Mouse (Mus musculus) embryonic facial prominence, embryonic 14.5 days (tissue): ENCODE measurements at regions not wholly inside any gene's neighbourhood (a gene's known extent, or its start where the extent isn't known, plus 50 kb on each side); places are given as distances from the start of the nearest gene placed in this dataset.
A peak's percentile ranks its signal among the peaks of the same experiment; 100 is the strongest.

Source experiments
- ATAC-seq: fragments of 200-750 bp; cut with Nextera tagmentation; 2 replicates; pipeline ENCODE4 v1.8.0; 2017; ENCODE audit warnings: low read depth, moderate number of reproducible peaks, moderate TSS enrichment
- DNase-seq: peaks from one replicate; pipeline ENCODE4 v3.0.0-alpha.2; 2015; ENCODE audit warnings: low spot score
- H3K27ac ChIP-seq: fragments of 300-500 bp; sonication (generic); replicated peaks from 2 replicates; pipeline ENCODE4 v1.5.1; 2014; ENCODE audit warnings: low read depth, mild to moderate bottlenecking, low read length, moderate library complexity
- H3K27me3 ChIP-seq: fragments of 300-500 bp; sonication (generic); replicated peaks from 2 replicates; pipeline ENCODE4 v1.6.1; 2014; ENCODE audit warnings: low read length; ENCODE audit not compliant: control insufficient read depth, insufficient read depth
- H3K36me3 ChIP-seq: fragments of 300-500 bp; sonication (generic); 2 replicates; pipeline ENCODE4 v1.6.1; 2014; ENCODE audit warnings: low read length, mixed read lengths; ENCODE audit not compliant: control insufficient read depth, insufficient read depth
- H3K4me1 ChIP-seq: fragments of 300-500 bp; sonication (generic); 2 replicates; pipeline ENCODE4 v1.6.1; 2014; ENCODE audit warnings: antibody characterized with exemption, low read length; ENCODE audit not compliant: control insufficient read depth, insufficient read depth
- H3K4me2 ChIP-seq: fragments of 300-500 bp; sonication (generic); 2 replicates; pipeline ENCODE4 v1.6.1; 2014; ENCODE audit warnings: low read depth, mild to moderate bottlenecking, low read length, moderate library complexity, mixed read lengths
- H3K4me3 ChIP-seq: fragments of 300-500 bp; sonication (generic); 2 replicates; pipeline ENCODE4 v1.5.1; 2014; ENCODE audit warnings: low read depth, mild to moderate bottlenecking, low read length
- H3K9ac ChIP-seq: fragments of 300-500 bp; sonication (generic); 2 replicates; pipeline ENCODE4 v1.6.1; 2014; ENCODE audit warnings: low read depth, mild to moderate bottlenecking, low read length, moderate library complexity, mixed read lengths
- H3K9me3 ChIP-seq: fragments of 300-500 bp; sonication (generic); 2 replicates; pipeline ENCODE4 v1.6.1; 2016; ENCODE audit warnings: low read length; ENCODE audit not compliant: control insufficient read depth
- WGBS: fragments of 180-500 bp; shearing (Covaris S2); extraction: QIAGEN DNeasy Blood & Tissue Kit; methylation state at CpG from one replicate; pipeline ENCODE4 v1.1.7; 2014; 5-methylcytosine and 5-hydroxymethylcytosine counted together

- Histone ChIP-seq H3K27ac (no peak overlapping the region), H3K4me3 (no peak overlapping the region), H3K36me3 (no peaks in the 10 kb centered on the region), H3K9me3 (no peaks in the 10 kb centered on the region), H3K27me3 (no peaks in the 10 kb centered on the region), H3K4me2 (no peak overlapping the region), H3K4me1 (no peaks in the 10 kb centered on the region), H3K9ac (no peak overlapping the region)
- ATAC-seq (no peak), DNase-seq (no peak)
- 86% methylated on average over 3 of the region's 3 CpGs for WGBS
Measured at GRCm38 (mm10) chr3:52579096-52579495, 311.0 kb downstream of the Foxo1 start.

GRCm38 (mm10) chr3:52576703-52577244, 308.6 kb downstream of the Foxo1 start:
- Histone ChIP-seq H3K4me1 (no peaks in the 10 kb centered on the region), H3K4me3 (no peak overlapping the region), H3K4me2 (no peak overlapping the region), H3K27me3 (no peaks in the 10 kb centered on the region), H3K27ac (no peak overlapping the region), H3K9me3 (no peaks in the 10 kb centered on the region), H3K36me3 (no peaks in the 10 kb centered on the region), H3K9ac (no peak overlapping the region)
- peak; percentile 57 for DNase-seq
- ATAC-seq = no peak
- 53% methylated on average over 6 of the region's 6 CpGs for WGBS

- WGBS = 78% methylated on average over 8 of the region's 8 CpGs
- H3K9ac ChIP-seq = no peak overlapping the region
- no peaks in the 10 kb centered on the region for H3K36me3 ChIP-seq
- no peak overlapping the region for H3K4me2 ChIP-seq
- no peaks in the 10 kb centered on the region for H3K27me3 ChIP-seq
- no peak for DNase-seq
- H3K27ac ChIP-seq = no peak overlapping the region
- ATAC-seq = no peak
- no peaks in the 10 kb centered on the region for H3K4me1 ChIP-seq
- no peaks in the 10 kb centered on the region for H3K9me3 ChIP-seq
- H3K4me3 ChIP-seq = no peak overlapping the region
Measured at GRCm38 (mm10) chr3:52575237-52575798, 307.2 kb downstream of the Foxo1 start.

GRCm38 (mm10) chr3:52574341-52574740, 306.2 kb downstream of the Foxo1 start:
- DNase-seq (no peak), ATAC-seq (no peak)
- H3K4me3 ChIP-seq = no peak overlapping the region
- H3K27ac ChIP-seq = no peak overlapping the region
- no peaks in the 10 kb centered on the region for H3K9me3 ChIP-seq
- H3K27me3 ChIP-seq = no peaks in the 10 kb centered on the region
- no peaks in the 10 kb centered on the region for H3K4me1 ChIP-seq
- no peaks in the 10 kb centered on the region for H3K36me3 ChIP-seq
- WGBS = 84% methylated on average over 6 of the region's 6 CpGs
- H3K4me2 ChIP-seq = no peak overlapping the region
- H3K9ac ChIP-seq = no peak overlapping the region

- DNase-seq (no peak), ATAC-seq (no peak)
- H3K9ac ChIP-seq = no peak overlapping the region
- 90% methylated on average over 6 of the region's 6 CpGs for WGBS
- H3K36me3 ChIP-seq = no peaks in the 10 kb centered on the region
- no peak overlapping the region for H3K27ac ChIP-seq
- no peaks in the 10 kb centered on the region for H3K4me1 ChIP-seq
- no peaks in the 10 kb centered on the region for H3K27me3 ChIP-seq
- no peak overlapping the region for H3K4me3 ChIP-seq
- H3K9me3 ChIP-seq = no peaks in the 10 kb centered on the region
- no peak overlapping the region for H3K4me2 ChIP-seq
Measured at GRCm38 (mm10) chr3:52573806-52574205, 305.7 kb downstream of the Foxo1 start.

- ATAC-seq (no peak), DNase-seq (no peak)
- WGBS = 84% methylated on average over 11 of the region's 11 CpGs
- no peaks in the 10 kb centered on the region for H3K27me3 ChIP-seq
- no peak overlapping the region for H3K4me3 ChIP-seq
- H3K9me3 ChIP-seq = no peaks in the 10 kb centered on the region
- no peaks in the 10 kb centered on the region for H3K36me3 ChIP-seq
- no peak overlapping the region for H3K27ac ChIP-seq
- H3K4me1 ChIP-seq = no peaks in the 10 kb centered on the region
- H3K4me2 ChIP-seq = no peak overlapping the region
- no peak overlapping the region for H3K9ac ChIP-seq
Measured at GRCm38 (mm10) chr3:52572514-52573485, 304.7 kb downstream of the Foxo1 start.

GRCm38 (mm10) chr3:52567606-52568372, 299.7 kb downstream of the Foxo1 start:
- Histone ChIP-seq H3K36me3 (no peaks in the 10 kb centered on the region), H3K27me3 (no peaks in the 10 kb centered on the region), H3K9me3 (no peaks in the 10 kb centered on the region), H3K4me2 (no peak overlapping the region), H3K4me1 (no peaks in the 10 kb centered on the region), H3K9ac (no peak overlapping the region), H3K27ac (no peak overlapping the region), H3K4me3 (no peak overlapping the region)
- DNase-seq = no peak
- WGBS = 78% methylated on average over 9 of the region's 9 CpGs
- no peak for ATAC-seq

- Histone ChIP-seq H3K9me3 (no peaks in the 10 kb centered on the region), H3K36me3 (no peaks in the 10 kb centered on the region), H3K27me3 (no peaks in the 10 kb centered on the region), H3K4me3 (no peak overlapping the region), H3K27ac (no peak overlapping the region), H3K4me2 (no peak overlapping the region), H3K9ac (no peak overlapping the region), H3K4me1 (no peaks in the 10 kb centered on the region)
- ATAC-seq (no peak), DNase-seq (no peak)
- 81% methylated on average over 5 of the region's 5 CpGs for WGBS
Measured at GRCm38 (mm10) chr3:52563595-52563994, 295.5 kb downstream of the Foxo1 start.
